Mouse (Mus musculus) limb, embryonic 11.5 days (tissue): ENCODE data around the gene Frs3. TPM values are rescaled to one million over a fixed set of nuclear protein-coding genes. Genes with fewer than 3 reads are reported as not detected.
A peak's percentile ranks its signal among the peaks of the same experiment; 100 is the strongest.

ENCODE experiments used
- ATAC-seq: fragments of 200-750 bp; cut with Nextera tagmentation; 2 replicates; pipeline ENCODE4 v1.8.0; 2017; ENCODE audit warnings: low read depth; ENCODE audit not compliant: insufficient number of reproducible peaks, low FRiP score, low TSS enrichment
- DNase-seq: peaks from one replicate; pipeline ENCODE4 v3.0.0-alpha.2; 2015; ENCODE audit warnings: low spot score
- H3K27ac ChIP-seq: fragments of 300-500 bp; sonication (generic); replicated peaks from 2 replicates; pipeline ENCODE4 v1.5.1; 2014; ENCODE audit warnings: low read depth, mild to moderate bottlenecking, low read length
- H3K27me3 ChIP-seq: fragments of 300-500 bp; sonication (generic); 2 replicates; pipeline ENCODE4 v1.6.1; 2014; ENCODE audit warnings: mild to moderate bottlenecking, low read length, mixed read lengths; ENCODE audit not compliant: control insufficient read depth, insufficient read depth
- H3K36me3 ChIP-seq: fragments of 300-500 bp; sonication (generic); 2 replicates; pipeline ENCODE4 v1.6.1; 2014; ENCODE audit warnings: mild to moderate bottlenecking, low read length, moderate library complexity, mixed read lengths; ENCODE audit not compliant: control insufficient read depth, insufficient read depth
- H3K4me1 ChIP-seq: fragments of 300-500 bp; sonication (generic); 2 replicates; pipeline ENCODE4 v1.6.1; 2014; ENCODE audit warnings: low read length, mixed read lengths; ENCODE audit not compliant: control insufficient read depth, insufficient read depth
- H3K4me2 ChIP-seq: fragments of 300-500 bp; sonication (generic); 2 replicates; pipeline ENCODE4 v1.6.1; 2014; ENCODE audit warnings: low read depth, mild to moderate bottlenecking, moderate library complexity; ENCODE audit not compliant: severe bottlenecking
- H3K4me3 ChIP-seq: fragments of 300-500 bp; sonication (generic); 2 replicates; pipeline ENCODE4 v1.5.1; 2014; ENCODE audit warnings: low read depth, low read length
- H3K9ac ChIP-seq: fragments of 300-500 bp; sonication (generic); 2 replicates; pipeline ENCODE4 v1.6.1; 2014; ENCODE audit warnings: mild to moderate bottlenecking, low read length
- H3K9me3 ChIP-seq: fragments of 300-500 bp; sonication (generic); 2 replicates; pipeline ENCODE4 v1.6.1; 2016; ENCODE audit warnings: low read length; ENCODE audit not compliant: control insufficient read depth
- WGBS: fragments of 180-500 bp; shearing (Covaris S2); extraction: QIAGEN DNeasy Blood & Tissue Kit; methylation state at CpG from one replicate; pipeline ENCODE4 v1.1.7; 2014; 5-methylcytosine and 5-hydroxymethylcytosine counted together
- polyA plus RNA-seq: library from polyadenylated mRNA; unstranded; fragments of >200 nt; fragmentation: Nextera tagmentation; extraction: Ambion mirVana; gene quantifications from 2 replicates; pipeline ENCODE4 v1.2.1, GENCODE M21; 2014

Frs3 gene
- polyA plus RNA-seq, 1 experiment from 2014 or later = 3.9 TPM

- Histone ChIP-seq H3K4me2 (no peak overlapping the region), H3K4me1 (no peaks in the 10 kb centered on the region), H3K27ac (no peak overlapping the region), H3K4me3 (no peak overlapping the region), H3K36me3 (no peaks in the 10 kb centered on the region), H3K27me3 (no peaks in the 10 kb centered on the region), H3K9me3 (no peaks in the 10 kb centered on the region), H3K9ac (no peak overlapping the region)
- DNase-seq = no peak
- WGBS = 84% methylated on average over 3 of the region's 3 CpGs
- ATAC-seq = no peak
These were observed 30.0 kb upstream of the Frs3 start for GRCm38 (mm10) chr17:47658741-47659243.

DNA sequence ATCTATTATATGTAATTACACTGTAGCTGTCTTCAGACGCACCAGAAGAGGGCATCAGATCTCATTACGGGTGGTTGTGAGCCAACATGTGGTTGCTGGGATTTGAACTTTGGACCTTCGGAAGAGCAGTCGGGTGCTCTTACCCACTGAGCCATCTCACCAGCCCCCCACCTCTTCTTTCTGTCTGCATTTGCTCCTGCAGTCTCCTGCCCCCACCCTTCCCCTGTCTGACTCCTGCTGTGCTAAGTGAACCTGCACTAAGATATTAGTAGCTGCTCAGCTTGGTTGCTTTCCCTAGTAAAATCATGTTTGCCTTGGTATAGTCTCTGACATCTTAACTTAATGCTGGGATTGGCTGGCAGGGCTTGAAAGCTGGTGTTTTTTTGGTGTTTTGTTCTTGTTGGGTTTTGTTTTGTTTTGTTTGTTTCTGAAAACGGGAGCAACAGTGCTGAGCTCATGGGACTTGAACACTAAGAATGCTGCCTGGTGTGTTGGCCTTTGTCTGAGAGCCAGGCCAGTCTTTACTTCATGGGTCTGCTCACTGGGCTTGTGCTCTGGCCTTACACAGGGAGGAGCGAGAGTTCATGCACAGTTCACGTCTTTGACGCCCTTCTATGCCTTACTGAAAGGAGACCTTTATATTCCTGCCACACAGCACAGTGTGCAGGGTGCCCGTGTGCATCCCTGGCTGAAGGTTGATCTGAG, 25.7 kb upstream of the Frs3 start:
- DNase-seq (no peak), ATAC-seq (no peak)
- H3K9me3 ChIP-seq = no peaks in the 10 kb centered on the region
- no peak overlapping the region for H3K4me3 ChIP-seq
- no peaks in the 10 kb centered on the region for H3K4me1 ChIP-seq
- no peak overlapping the region for H3K4me2 ChIP-seq
- H3K9ac ChIP-seq = no peak overlapping the region
- H3K27ac ChIP-seq = no peak overlapping the region
- no peaks in the 10 kb centered on the region for H3K36me3 ChIP-seq
- WGBS = 72% methylated on average over 9 of the region's 9 CpGs
- no peaks in the 10 kb centered on the region for H3K27me3 ChIP-seq

GRCm38 (mm10) chr17:47664474-47664873, 24.4 kb upstream of the Frs3 start:
- DNase-seq (no peak), ATAC-seq (no peak)
- H3K4me2 ChIP-seq = no peak overlapping the region
- H3K9me3 ChIP-seq = no peaks in the 10 kb centered on the region
- H3K4me3 ChIP-seq = no peak overlapping the region
- no peaks in the 10 kb centered on the region for H3K27me3 ChIP-seq
- no peak overlapping the region for H3K27ac ChIP-seq
- no peak overlapping the region for H3K9ac ChIP-seq
- no peaks in the 10 kb centered on the region for H3K36me3 ChIP-seq
- H3K4me1 ChIP-seq = no peaks in the 10 kb centered on the region
- 91% methylated on average over 7 of the region's 7 CpGs for WGBS

DNA sequence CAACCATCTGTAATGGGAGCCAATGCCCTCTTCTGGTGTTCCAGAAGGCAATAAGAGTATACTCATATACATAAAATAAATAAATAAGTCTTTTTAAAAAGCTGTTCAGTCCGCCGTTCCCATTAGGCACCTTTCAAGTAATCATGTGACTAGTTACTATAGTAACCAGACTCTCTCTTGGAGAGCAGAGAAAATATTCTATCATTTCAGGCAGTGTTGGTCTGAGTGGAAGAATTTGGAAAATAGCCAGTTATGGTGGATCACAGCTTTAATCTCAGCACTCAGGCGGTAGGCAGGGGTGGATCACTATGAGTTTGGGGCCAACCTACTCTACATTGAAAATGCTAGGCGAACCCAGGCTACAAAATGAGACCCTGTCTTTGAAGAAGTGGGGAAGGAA, 19.7 kb upstream of the Frs3 start:
- WGBS = 88% methylated on average over 4 of the region's 4 CpGs
- peaks cover 12% of the 10 kb centered on the region; the same call in 1 of the 2 replicates for H3K4me1 ChIP-seq
- H3K9ac ChIP-seq = no peak overlapping the region
- no peak overlapping the region for H3K4me3 ChIP-seq
- ATAC-seq = no peak
- H3K27me3 ChIP-seq = peaks cover 2% of the 10 kb centered on the region; the same call in 1 of the 2 replicates
- no peak for DNase-seq
- no peaks in the 10 kb centered on the region for H3K9me3 ChIP-seq
- no peaks in the 10 kb centered on the region for H3K36me3 ChIP-seq
- H3K27ac ChIP-seq = no peak overlapping the region
- H3K4me2 ChIP-seq = no peak overlapping the region

DNA sequence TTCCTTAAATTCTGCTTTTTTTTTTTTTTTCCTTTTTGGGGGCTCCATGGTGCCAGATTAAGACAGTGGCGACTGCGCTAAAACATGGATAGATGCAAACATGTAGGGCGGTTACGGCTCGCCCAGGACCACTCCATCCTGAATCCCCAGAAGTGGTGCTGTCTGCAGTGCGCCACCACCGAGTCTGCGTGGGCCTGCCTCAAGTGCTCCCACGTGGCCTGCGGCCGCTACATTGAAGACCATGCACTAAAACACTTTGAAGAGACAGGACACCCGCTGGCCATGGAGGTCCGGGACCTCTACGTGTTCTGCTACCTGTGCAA, 16.9 kb upstream of the Frs3 start:
- H3K27ac ChIP-seq = no peak overlapping the region
- peaks cover 2% of the 10 kb centered on the region; the same call in 1 of the 2 replicates for H3K36me3 ChIP-seq
- no peak for DNase-seq
- peak overlapping the region; percentile 55; the same call in 1 of the 2 replicates for H3K9ac ChIP-seq
- H3K9me3 ChIP-seq = no peaks in the 10 kb centered on the region
- peaks cover 2% of the 10 kb centered on the region; the same call in 1 of the 2 replicates for H3K27me3 ChIP-seq
- peaks cover 12% of the 10 kb centered on the region; the same call in 1 of the 2 replicates for H3K4me1 ChIP-seq
- peak overlapping the region; percentile 34 for H3K4me3 ChIP-seq
- no peak for ATAC-seq
- WGBS = 11% methylated on average over 14 of the region's 14 CpGs
- H3K4me2 ChIP-seq = peak overlapping the region; percentile 90

DNA sequence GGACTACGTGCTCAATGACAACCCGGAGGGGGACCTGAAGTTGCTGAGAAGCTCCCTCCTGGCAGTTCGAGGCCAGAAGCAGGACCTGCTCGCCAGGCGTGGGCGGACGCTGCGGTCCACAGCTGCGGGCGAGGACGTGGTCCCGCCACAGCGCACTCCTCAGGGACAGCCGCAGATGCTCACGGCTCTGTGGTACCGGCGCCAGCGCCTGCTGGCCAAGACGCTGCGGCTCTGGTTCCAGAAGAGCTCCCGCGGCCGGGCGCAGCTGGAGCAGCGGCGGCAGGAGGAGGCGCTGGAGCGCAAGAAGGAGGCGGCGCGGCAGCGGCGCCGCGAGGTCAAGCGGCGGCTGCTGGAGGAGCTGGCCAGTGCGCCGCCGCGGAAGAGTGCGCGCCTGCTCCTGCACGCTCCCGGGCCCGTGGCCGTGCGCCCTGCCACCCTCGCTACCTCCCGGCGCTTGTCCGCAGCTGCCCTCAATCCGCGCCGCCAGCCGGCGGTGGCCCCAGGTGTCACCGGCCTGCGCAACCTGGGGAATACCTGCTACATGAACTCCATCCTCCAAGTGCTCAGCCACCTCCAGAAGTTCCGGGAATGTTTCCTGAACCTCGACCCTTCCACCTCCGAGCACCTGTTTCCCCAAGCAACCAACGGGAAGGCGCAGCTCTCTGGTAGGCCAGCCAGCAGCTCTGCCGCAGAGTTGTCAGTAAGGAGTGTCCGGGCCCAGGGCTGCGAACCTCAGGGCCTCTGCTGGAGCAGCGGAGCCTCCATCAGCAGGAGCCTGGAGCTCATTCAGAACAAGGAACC, 16.3 kb upstream of the Frs3 start:
- ATAC-seq = peak; percentile 65; the same call in 1 of the 2 replicates
- H3K27me3 ChIP-seq = peaks cover 2% of the 10 kb centered on the region; the same call in 1 of the 2 replicates
- no peak overlapping the region for H3K27ac ChIP-seq
- DNase-seq = peak; percentile 75
- 4% methylated on average over 67 of the region's 68 CpGs for WGBS
- peaks cover 2% of the 10 kb centered on the region; the same call in 1 of the 2 replicates for H3K36me3 ChIP-seq
- H3K9me3 ChIP-seq = no peaks in the 10 kb centered on the region
- peak overlapping the region; percentile 34 for H3K4me3 ChIP-seq
- H3K9ac ChIP-seq = peak overlapping the region; percentile 55
- H3K4me2 ChIP-seq = peak overlapping the region; percentile 90
- H3K4me1 ChIP-seq = peaks cover 12% of the 10 kb centered on the region; the same call in 1 of the 2 replicates

GRCm38 (mm10) chr17:47676581-47676980, 12.2 kb upstream of the Frs3 start:
- ATAC-seq (no peak), DNase-seq (peak; percentile 84)
- H3K4me3 ChIP-seq = no peak overlapping the region
- H3K27ac ChIP-seq = no peak overlapping the region
- no peak overlapping the region for H3K9ac ChIP-seq
- peaks cover 12% of the 10 kb centered on the region; the same call in 1 of the 2 replicates for H3K4me1 ChIP-seq
- H3K4me2 ChIP-seq = no peak overlapping the region
- WGBS = 22% methylated on average over 9 of the region's 9 CpGs
- no peaks in the 10 kb centered on the region for H3K9me3 ChIP-seq
- peaks cover 12% of the 10 kb centered on the region; the same call in 1 of the 2 replicates for H3K36me3 ChIP-seq
- H3K27me3 ChIP-seq = peaks cover 2% of the 10 kb centered on the region; the same call in 1 of the 2 replicates

- no peak overlapping the region for H3K27ac ChIP-seq
- DNase-seq (no peak), ATAC-seq (no peak)
- no peak overlapping the region for H3K4me3 ChIP-seq
- no peaks in the 10 kb centered on the region for H3K9me3 ChIP-seq
- peaks cover 2% of the 10 kb centered on the region; the same call in 1 of the 2 replicates for H3K4me1 ChIP-seq
- peaks cover 12% of the 10 kb centered on the region; the same call in 1 of the 2 replicates for H3K36me3 ChIP-seq
- H3K9ac ChIP-seq = no peak overlapping the region
- H3K4me2 ChIP-seq = no peak overlapping the region
- no peaks in the 10 kb centered on the region for H3K27me3 ChIP-seq
- whole genome bisulfite sequencing = 90% methylated on average over 5 of the region's 5 CpGs
These were observed 10.6 kb upstream of the Frs3 start for GRCm38 (mm10) chr17:47678238-47678637.
